Mouse (Mus musculus) myocyte (in vitro differentiated cells): Measurements from ENCODE around the gene St6galnac4. TPM values are rescaled to one million over a fixed set of nuclear protein-coding genes. Genes with fewer than 3 reads are reported as not detected.
A peak's percentile ranks its signal among the peaks of the same experiment; 100 is the strongest.

ENCODE experiments used
- H3K27me3 ChIP-seq: one replicate; pipeline ENCODE4 v1.6.1; 2011; ENCODE audit not compliant: control insufficient read depth, insufficient read depth, insufficient read length
- H3K36me3 ChIP-seq: one replicate; pipeline ENCODE4 v1.6.1; 2011; ENCODE audit not compliant: control insufficient read depth, insufficient read depth
- H3K4me2 ChIP-seq: one replicate; pipeline ENCODE4 v1.6.1; 2011; ENCODE audit warnings: low read depth, control low read depth
- H3K4me3 ChIP-seq: one replicate; pipeline ENCODE4 v1.5.1; 2011; ENCODE audit warnings: mild to moderate bottlenecking, control low read depth, moderate library complexity
- H3K79me2 ChIP-seq: one replicate; pipeline ENCODE4 v1.6.1; 2011; ENCODE audit not compliant: control insufficient read depth, insufficient read depth
- H3ac ChIP-seq: one replicate; pipeline ENCODE4 v1.6.1; 2011; ENCODE audit not compliant: control insufficient read depth, insufficient read length
- CEBPB ChIP-seq: IDR thresholded peaks from 2 replicates; pipeline ENCODE4 v1.6.1; 2011; ENCODE audit warnings: mild to moderate bottlenecking, moderate library complexity; ENCODE audit not compliant: poor library complexity, insufficient read depth, severe bottlenecking
- E2F4 ChIP-seq: IDR thresholded peaks from one replicate; pipeline ENCODE4 v1.6.1; 2011; ENCODE audit warnings: mild to moderate bottlenecking, control low read depth, moderate library complexity; ENCODE audit not compliant: insufficient read depth
- MAX ChIP-seq: IDR thresholded peaks from one replicate; pipeline ENCODE4 v1.6.1; 2011; ENCODE audit warnings: low read depth, mild to moderate bottlenecking, control low read depth
- MYOD1 ChIP-seq, 3 experiments: IDR thresholded peaks; one replicate each; pipeline ENCODE4 v1.6.1; 2011; ENCODE audit warnings: control low read depth in 2 of 3, low read depth in 2 of 3, mild to moderate bottlenecking in 2 of 3, moderate library complexity in 1 of 3; ENCODE audit not compliant: insufficient read length in 2 of 3, control insufficient read depth in 1 of 3
- MYOG ChIP-seq, 3 experiments: IDR thresholded peaks; one replicate each; pipeline ENCODE4 v1.6.1; 2011; ENCODE audit warnings: control low read depth in 2 of 3, low read depth in 2 of 3, mild to moderate bottlenecking in 2 of 3; ENCODE audit not compliant: insufficient read length in 2 of 3, control insufficient read depth in 1 of 3, insufficient read depth in 1 of 3
- POLR2A ChIP-seq: IDR thresholded peaks from one replicate; pipeline ENCODE4 v1.6.1; 2011; ENCODE audit warnings: low read depth, mild to moderate bottlenecking, control low read depth, moderate library complexity; ENCODE audit not compliant: insufficient read length
- POLR2AphosphoS2 ChIP-seq: IDR thresholded peaks from one replicate; pipeline ENCODE4 v1.6.1; 2011; ENCODE audit warnings: low read depth, control low read depth; ENCODE audit not compliant: insufficient read length
- REST ChIP-seq: IDR thresholded peaks from one replicate; pipeline ENCODE4 v1.6.1; 2011; ENCODE audit warnings: mild to moderate bottlenecking, control low read depth, moderate library complexity; ENCODE audit not compliant: insufficient read depth, insufficient read length
- SRF ChIP-seq: IDR thresholded peaks from one replicate; pipeline ENCODE4 v1.6.1; 2011; ENCODE audit warnings: low read depth; ENCODE audit not compliant: control insufficient read depth, insufficient read length
- TCF12 ChIP-seq: IDR thresholded peaks from one replicate; pipeline ENCODE4 v1.6.1; 2011; ENCODE audit warnings: mild to moderate bottlenecking, control low read depth; ENCODE audit not compliant: poor library complexity, insufficient read depth, severe bottlenecking
- TCF3 ChIP-seq: IDR thresholded peaks from one replicate; pipeline ENCODE4 v1.6.1; 2011; ENCODE audit warnings: low read depth, control low read depth; ENCODE audit not compliant: insufficient read length
- USF1 ChIP-seq: IDR thresholded peaks from one replicate; pipeline ENCODE4 v1.6.1; 2011; ENCODE audit warnings: low read depth, mild to moderate bottlenecking, control low read depth, moderate library complexity
- polyA plus RNA-seq: library from polyadenylated mRNA; unstranded; fragments of >200 nt; fragmentation: generic; extraction: Trizol; gene quantifications from one replicate; pipeline ENCODE4 v1.2.1, GENCODE M21; 2012; ENCODE audit warnings: missing spikeins

The St6galnac4 gene
- polyA plus RNA-seq, 1 experiment: 75.4 TPM

GRCm38 (mm10) chr2:32541333-32541908 lies 45.5 kb upstream of the St6galnac4 start:
- Histone ChIP-seq H3K79me2 (no peaks in the 10 kb centered on the region), H3K4me2 (no peak overlapping the region), H3K27me3 (no peaks in the 10 kb centered on the region), H3K4me3 (no peak overlapping the region), H3ac (no peak overlapping the region), H3K36me3 (no peaks in the 10 kb centered on the region)
- TF ChIP-seq POLR2A: no peak
- TF ChIP-seq SRF: peak; percentile 8

GRCm38 (mm10) chr2:32541986-32542573 lies 44.8 kb upstream of the St6galnac4 start:
- Histone ChIP-seq H3ac (no peak overlapping the region), H3K4me3 (no peak overlapping the region), H3K79me2 (no peaks in the 10 kb centered on the region), H3K36me3 (no peaks in the 10 kb centered on the region), H3K27me3 (no peaks in the 10 kb centered on the region), H3K4me2 (no peak overlapping the region)
- TF ChIP-seq MYOD1 (IDR thresholded peaks at IDR 0.05; ENCODE audit: control insufficient read depth in 1 of 3, insufficient read length in 2 of 3, low read depth in 2 of 3): no peak
- no peak for TF ChIP-seq POLR2A
- TF ChIP-seq TCF3: no peak

DNA sequence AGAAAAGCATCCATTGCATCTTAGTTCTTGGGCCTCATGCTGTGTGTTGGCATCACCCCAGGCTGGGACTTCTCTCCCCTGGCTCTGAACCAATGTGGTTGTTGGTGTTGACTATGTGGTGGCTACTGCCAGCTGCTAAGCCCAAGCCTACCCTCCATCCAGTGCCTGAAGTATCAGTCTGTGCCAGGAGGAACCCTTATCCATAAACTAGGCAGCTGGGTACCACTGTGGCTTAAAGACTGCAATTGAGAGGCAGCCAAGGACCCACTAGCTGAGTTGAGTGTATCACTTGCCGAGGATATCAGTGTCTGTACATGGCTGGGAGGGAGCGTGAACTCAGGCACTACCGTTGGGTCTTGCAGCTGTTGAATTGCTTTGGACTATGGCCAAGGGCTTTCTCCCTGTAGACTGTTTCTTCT lies 43.9 kb upstream of the St6galnac4 start:
- Histone ChIP-seq H3ac (no peak overlapping the region), H3K4me2 (no peak overlapping the region), H3K36me3 (no peaks in the 10 kb centered on the region), H3K4me3 (no peak overlapping the region), H3K79me2 (no peaks in the 10 kb centered on the region), H3K27me3 (no peaks in the 10 kb centered on the region)
- TF ChIP-seq REST (no peak), CEBPB (no peak), USF1 (no peak), MAX (no peak), MYOD1 (IDR thresholded peaks at IDR 0.05; ENCODE audit: control insufficient read depth in 1 of 3, insufficient read length in 2 of 3, low read depth in 2 of 3) (peak in 2 of 3 experiments; percentile 73 to 79), MYOG (IDR thresholded peaks at IDR 0.05; ENCODE audit: control insufficient read depth in 1 of 3, insufficient read depth in 1 of 3, insufficient read length in 2 of 3, low read depth in 2 of 3) (peak in 2 of 3 experiments; percentile 5 to 57), TCF3 (no peak), POLR2A (no peak)

DNA sequence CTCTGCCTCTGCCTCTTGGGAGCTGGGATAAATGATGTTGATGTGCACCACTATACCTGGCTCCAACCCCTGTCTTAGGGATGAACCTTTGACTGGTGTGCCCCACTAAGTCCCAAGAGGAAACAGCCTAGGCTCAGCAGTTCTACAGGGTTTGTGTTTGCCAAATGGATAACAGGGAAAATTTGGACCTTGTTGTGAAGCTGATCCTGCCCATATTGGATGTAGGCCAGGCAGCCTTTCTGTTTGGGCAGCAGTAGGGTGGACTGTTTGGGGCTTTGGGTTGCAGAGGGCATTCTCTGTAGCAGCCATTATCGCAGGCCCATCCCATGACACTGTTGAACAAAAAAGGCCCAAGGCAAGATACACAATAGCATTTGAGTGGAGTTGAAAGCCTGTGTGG lies 39.9 kb upstream of the St6galnac4 start:
- Histone ChIP-seq H3ac (no peak overlapping the region), H3K4me2 (no peak overlapping the region), H3K4me3 (no peak overlapping the region), H3K79me2 (no peaks in the 10 kb centered on the region), H3K36me3 (no peaks in the 10 kb centered on the region), H3K27me3 (no peaks in the 10 kb centered on the region)
- no peak for TF ChIP-seq TCF3
- TF ChIP-seq E2F4: no peak
- TF ChIP-seq POLR2AphosphoS2: no peak
- no peak for TF ChIP-seq MYOD1 (IDR thresholded peaks at IDR 0.05; ENCODE audit: control insufficient read depth in 1 of 3, insufficient read length in 2 of 3, low read depth in 2 of 3)
- no peak for TF ChIP-seq MAX
- TF ChIP-seq POLR2A: no peak

DNA sequence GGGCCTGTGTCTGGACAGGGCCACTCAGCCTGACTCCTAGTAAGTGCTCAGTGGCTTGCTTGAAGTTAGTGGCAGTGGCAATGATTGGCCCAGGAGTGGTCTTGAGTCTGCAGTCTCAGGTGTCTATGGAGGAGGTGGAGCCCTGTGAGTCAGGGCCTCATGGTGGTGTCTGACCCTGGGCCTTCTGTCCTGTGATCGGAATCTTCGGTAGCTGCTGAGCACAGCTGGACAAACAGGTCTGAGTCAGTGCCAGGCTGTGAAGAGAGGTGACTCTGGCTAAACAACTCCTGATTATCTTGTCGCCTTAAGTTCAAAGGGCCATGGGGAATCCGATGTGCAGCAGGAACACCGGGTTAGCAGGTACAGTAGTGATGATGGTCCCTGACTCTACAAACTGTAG lies 39.5 kb upstream of the St6galnac4 start:
- Histone ChIP-seq H3K4me3 (no peak overlapping the region), H3K79me2 (no peaks in the 10 kb centered on the region), H3K4me2 (no peak overlapping the region), H3ac (no peak overlapping the region), H3K36me3 (no peaks in the 10 kb centered on the region), H3K27me3 (no peaks in the 10 kb centered on the region)
- no peak for TF ChIP-seq MAX
- TF ChIP-seq E2F4: no peak
- no peak for TF ChIP-seq REST
- no peak for TF ChIP-seq POLR2A
- no peak for TF ChIP-seq USF1
- TF ChIP-seq TCF3: no peak
- TF ChIP-seq TCF12: no peak
- TF ChIP-seq POLR2AphosphoS2: no peak
- TF ChIP-seq SRF: no peak
- no peak for TF ChIP-seq MYOD1 (IDR thresholded peaks at IDR 0.05; ENCODE audit: control insufficient read depth in 1 of 3, insufficient read length in 2 of 3, low read depth in 2 of 3)
- TF ChIP-seq CEBPB: no peak
- TF ChIP-seq MYOG (IDR thresholded peaks at IDR 0.05; ENCODE audit: control insufficient read depth in 1 of 3, insufficient read depth in 1 of 3, insufficient read length in 2 of 3, low read depth in 2 of 3): no peak
